Mouse (Mus musculus) forebrain, embryonic 10.5 days (tissue): ENCODE results near the gene Ambra1. TPM values are rescaled to one million over a fixed set of nuclear protein-coding genes. Genes with fewer than 3 reads are reported as not detected.
A peak's percentile ranks its signal among the peaks of the same experiment; 100 is the strongest.

Source experiments
- DNase-seq: peaks from one replicate; pipeline ENCODE4 v3.0.0-alpha.2; 2017; ENCODE audit warnings: low spot score; ENCODE audit errors: extremely low spot score
- H3K27ac ChIP-seq: fragments of 300-500 bp; sonication (generic); 2 replicates; pipeline ENCODE4 v1.5.1; 2016; ENCODE audit warnings: mild to moderate bottlenecking
- H3K27me3 ChIP-seq: fragments of 300-500 bp; sonication (generic); 2 replicates; pipeline ENCODE4 v1.6.1; 2016; ENCODE audit warnings: mild to moderate bottlenecking; ENCODE audit not compliant: poor library complexity, severe bottlenecking
- H3K36me3 ChIP-seq: fragments of 300-500 bp; sonication (generic); replicated peaks from 2 replicates; pipeline ENCODE4 v1.6.1; 2016; ENCODE audit warnings: mild to moderate bottlenecking, moderate library complexity
- H3K4me1 ChIP-seq: fragments of 300-500 bp; sonication (generic); 2 replicates; pipeline ENCODE4 v1.6.1; 2016
- H3K4me3 ChIP-seq: fragments of 300-500 bp; sonication (generic); 2 replicates; pipeline ENCODE4 v1.5.1; 2016; ENCODE audit warnings: mild to moderate bottlenecking, moderate library complexity
- H3K9me3 ChIP-seq: fragments of 300-500 bp; sonication (generic); 2 replicates; pipeline ENCODE4 v1.6.1; 2016; ENCODE audit warnings: mild to moderate bottlenecking, moderate library complexity
- WGBS: fragments of 180-500 bp; shearing (Covaris S2); methylation state at CpG from one replicate; pipeline ENCODE4 v1.1.7; 2016; 5-methylcytosine and 5-hydroxymethylcytosine counted together
- polyA plus RNA-seq: library from polyadenylated mRNA; unstranded; fragments of >200 nt; fragmentation: Nextera tagmentation; extraction: Ambion mirVana; gene quantifications from 2 replicates; pipeline ENCODE4 v1.2.1, GENCODE M21; 2016

Gene Ambra1
- 21.5 and 23.2 TPM in 2 replicates for polyA plus RNA-seq

DNA sequence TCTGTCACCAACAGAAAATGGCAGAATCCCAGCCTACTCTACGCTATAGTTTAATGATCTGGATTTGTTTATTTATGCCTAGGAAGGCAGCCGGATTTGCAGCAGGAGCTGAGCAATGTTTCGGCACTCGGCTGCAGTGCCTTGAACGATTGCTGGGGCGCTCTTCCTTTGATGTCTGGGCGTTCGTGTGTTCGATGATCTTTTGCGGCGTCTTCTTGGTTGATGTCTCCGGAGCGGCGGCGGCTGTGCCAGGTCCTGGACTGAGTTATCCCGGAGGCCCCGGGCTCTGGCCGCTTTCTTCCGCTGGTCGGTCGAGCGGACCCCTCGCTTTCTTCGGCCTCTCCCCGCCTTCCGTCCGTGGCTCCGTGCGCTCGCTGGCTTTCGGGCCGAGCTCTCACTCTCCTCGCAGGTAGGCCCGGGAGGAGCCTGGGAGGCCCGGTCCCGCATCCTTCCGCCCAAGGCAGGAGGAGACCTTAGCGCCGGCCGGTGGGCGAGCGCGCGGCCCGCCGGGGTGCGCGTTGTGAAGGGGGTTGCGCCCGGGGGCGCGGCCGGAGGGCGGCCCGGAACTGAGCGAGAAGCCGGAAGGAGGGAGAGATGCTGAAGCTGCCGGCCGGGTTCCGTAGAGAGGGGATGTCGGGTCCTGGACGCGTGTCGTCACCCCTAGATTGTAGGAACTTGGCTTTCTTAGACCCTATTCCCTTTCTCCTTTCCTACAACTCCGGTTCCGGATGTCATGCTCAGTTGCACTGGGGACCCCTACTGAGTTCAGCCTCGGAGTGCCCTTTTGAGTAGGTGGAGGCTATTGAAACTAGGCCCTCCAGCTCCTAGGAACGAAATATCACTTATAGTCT is at the start of gene Ambra1:
Gene Ambra1 (plus strand): TSS at position 164 of the 851 bp plus-strand sequence.
- DNase-seq, result peak; percentile 83
- peak within 1 kb of the TSS; percentile 94 for H3K27ac ChIP-seq
- peak within 1 kb of the TSS; percentile 88 for H3K4me3 ChIP-seq
- peaks cover 4% of the 10 kb centered on the region for H3K4me1 ChIP-seq
- peaks cover 12% of the 10 kb centered on the region for H3K36me3 ChIP-seq
- H3K27me3 ChIP-seq, result no peaks in the 10 kb centered on the region
- no peaks in the 10 kb centered on the region for H3K9me3 ChIP-seq
- under 1% methylated on average over 68 of the region's 68 CpGs for WGBS

GRCm38 (mm10) chr2:91682850-91683249 is 47.1 kb upstream of the Ambra1 start:
- no peak for DNase-seq
- H3K27ac ChIP-seq, result no peak overlapping the region
- 64% methylated on average over 4 of the region's 4 CpGs for WGBS
- H3K27me3 ChIP-seq, result no peaks in the 10 kb centered on the region
- no peak overlapping the region for H3K4me3 ChIP-seq
- no peaks in the 10 kb centered on the region for H3K9me3 ChIP-seq
- peaks cover 49% of the 10 kb centered on the region for H3K36me3 ChIP-seq
- no peaks in the 10 kb centered on the region for H3K4me1 ChIP-seq

DNA sequence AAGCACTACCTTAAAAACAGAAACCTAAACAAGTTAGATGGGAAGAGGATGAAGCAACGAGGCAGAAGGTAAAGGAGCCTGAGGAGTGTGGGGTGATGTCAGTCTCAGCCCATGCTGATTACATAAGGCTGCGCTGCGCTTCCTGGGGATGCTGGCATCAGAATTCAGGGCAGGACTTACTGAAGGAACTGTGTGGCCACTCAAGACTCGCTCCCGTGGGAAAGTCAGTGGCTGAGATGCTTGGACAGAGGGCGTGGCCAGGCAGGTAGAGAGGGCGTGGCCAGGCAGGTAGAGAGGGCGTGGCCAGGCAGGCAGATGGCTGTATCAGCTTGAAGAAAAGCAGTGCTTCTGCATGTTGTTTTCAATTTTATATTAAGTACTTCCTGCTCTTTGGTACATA is 46.0 kb upstream of the Ambra1 start:
- Histone ChIP-seq H3K27ac (no peak overlapping the region), H3K4me3 (no peak overlapping the region), H3K9me3 (no peaks in the 10 kb centered on the region), H3K27me3 (no peaks in the 10 kb centered on the region), H3K36me3 (peaks cover 48% of the 10 kb centered on the region), H3K4me1 (no peaks in the 10 kb centered on the region)
- no peak for DNase-seq
- 80% methylated on average over 8 of the region's 8 CpGs for WGBS

- Histone ChIP-seq H3K4me3 (no peak overlapping the region), H3K27me3 (no peaks in the 10 kb centered on the region), H3K4me1 (no peaks in the 10 kb centered on the region), H3K27ac (no peak overlapping the region), H3K9me3 (no peaks in the 10 kb centered on the region), H3K36me3 (peaks cover 37% of the 10 kb centered on the region)
- 90% methylated on average over 7 of the region's 7 CpGs for WGBS
- DNase-seq, result no peak
Measured at GRCm38 (mm10) chr2:91689452-91689851, 40.5 kb upstream of the Ambra1 start.

DNA sequence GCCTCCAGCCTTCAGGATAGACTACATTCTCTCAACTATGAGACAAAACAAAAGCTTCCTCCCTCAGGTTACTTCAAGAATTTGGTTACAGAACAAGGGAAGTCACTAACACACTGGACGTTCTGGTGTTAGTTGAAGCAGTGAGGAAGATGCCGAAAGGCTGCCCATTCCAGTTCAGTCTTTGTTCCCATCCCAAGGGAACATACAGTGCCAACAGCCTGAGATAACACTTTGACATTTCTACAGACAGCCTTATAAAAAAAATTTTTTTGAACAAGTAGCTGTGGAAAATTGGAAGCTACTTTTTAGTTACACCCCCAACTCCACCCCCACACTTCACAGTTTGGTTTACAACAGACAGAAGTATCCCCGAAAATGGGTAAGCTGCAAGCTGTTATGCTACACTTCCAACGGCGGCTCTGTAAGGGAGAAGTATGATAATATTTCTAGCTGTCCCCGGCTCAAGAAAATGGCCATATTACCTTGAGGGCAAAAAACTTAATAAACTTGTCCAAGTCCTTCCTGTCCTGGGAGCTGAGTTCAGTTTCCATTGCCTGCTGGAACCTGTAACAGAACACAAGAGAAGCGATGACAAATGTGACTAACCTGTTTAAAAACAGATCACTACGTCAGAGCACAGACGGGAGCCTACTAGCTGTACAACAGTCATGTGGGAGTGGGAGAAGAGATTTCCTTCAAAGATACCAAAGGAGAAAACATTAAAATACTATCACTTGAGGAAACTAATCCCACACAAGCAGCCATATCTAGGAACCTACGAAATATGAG is 34.3 kb upstream of the Ambra1 start:
- H3K27ac ChIP-seq, result no peak overlapping the region

GRCm38 (mm10) chr2:91696225-91696590 is 33.7 kb upstream of the Ambra1 start:
- peaks cover 15% of the 10 kb centered on the region for H3K36me3 ChIP-seq
- H3K27me3 ChIP-seq, result no peaks in the 10 kb centered on the region
- DNase-seq, result no peak
- WGBS, result 76% methylated on average over 1 of the region's 1 CpGs
- no peaks in the 10 kb centered on the region for H3K4me1 ChIP-seq
- no peak overlapping the region for H3K4me3 ChIP-seq
- H3K9me3 ChIP-seq, result no peaks in the 10 kb centered on the region
- no peak overlapping the region for H3K27ac ChIP-seq

More for the DNA sequence above, 34.3 kb upstream of the Ambra1 start:
- peaks cover 15% of the 10 kb centered on the region for H3K36me3 ChIP-seq
- WGBS, result 91% methylated on average over 10 of the region's 10 CpGs
- DNase-seq, result no peak
- no peaks in the 10 kb centered on the region for H3K27me3 ChIP-seq
- no peaks in the 10 kb centered on the region for H3K4me1 ChIP-seq
- H3K9me3 ChIP-seq, result no peaks in the 10 kb centered on the region
- H3K4me3 ChIP-seq, result no peak overlapping the region

DNA sequence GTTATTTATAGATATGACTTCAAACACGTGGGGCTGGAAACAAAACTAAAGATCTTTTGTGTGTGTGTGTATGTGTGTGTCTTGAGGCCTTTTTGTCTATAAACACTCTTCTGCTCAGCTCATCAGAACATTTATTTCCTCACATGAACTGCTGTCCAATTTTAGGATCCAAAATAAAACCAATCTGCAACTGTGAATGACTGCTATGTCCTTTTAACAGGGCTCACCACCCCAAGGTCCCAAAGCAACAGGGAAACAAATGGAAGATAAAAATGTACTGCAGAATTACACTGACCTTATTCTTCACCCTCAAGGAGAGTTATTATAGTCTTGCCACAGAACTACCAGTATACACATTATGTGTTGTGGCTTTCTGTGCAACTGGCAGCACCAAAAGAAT is 30.7 kb upstream of the Ambra1 start:
- Histone ChIP-seq H3K27me3 (no peaks in the 10 kb centered on the region), H3K4me3 (no peak overlapping the region), H3K4me1 (no peaks in the 10 kb centered on the region), H3K36me3 (peaks cover 6% of the 10 kb centered on the region), H3K27ac (no peak overlapping the region), H3K9me3 (no peaks in the 10 kb centered on the region)
- 88% methylated on average over 1 of the region's 1 CpGs for WGBS
- no peak for DNase-seq

DNA sequence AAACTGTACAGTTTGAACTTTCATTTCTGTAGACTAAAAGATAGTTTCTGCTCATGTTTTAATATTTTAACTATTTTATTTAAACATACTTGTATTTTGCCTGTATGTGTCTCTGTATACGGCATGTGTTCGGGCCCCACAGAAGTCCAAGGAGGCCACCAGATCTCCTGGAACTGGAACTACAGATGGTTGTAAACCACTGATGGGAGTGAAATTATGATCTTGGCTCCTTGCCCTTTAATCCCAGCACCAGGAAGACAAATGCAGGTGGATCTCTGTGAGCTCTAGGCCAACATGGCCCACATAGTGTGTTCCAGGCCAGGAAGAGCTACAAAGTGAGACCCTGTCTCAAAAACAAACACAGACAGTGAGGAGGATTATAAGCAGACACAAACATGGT is 28.6 kb upstream of the Ambra1 start:
- 96% methylated on average over 2 of the region's 2 CpGs for WGBS

GRCm38 (mm10) chr2:91705736-91706135 is 24.2 kb upstream of the Ambra1 start:
- no peak for DNase-seq
- peaks cover 9% of the 10 kb centered on the region for H3K4me1 ChIP-seq
- 87% methylated on average over 6 of the region's 6 CpGs for WGBS

More for the DNA sequence above, 28.6 kb upstream of the Ambra1 start:
- Histone ChIP-seq H3K4me1 (no peaks in the 10 kb centered on the region), H3K27me3 (no peaks in the 10 kb centered on the region), H3K9me3 (no peaks in the 10 kb centered on the region), H3K36me3 (no peaks in the 10 kb centered on the region), H3K27ac (no peak overlapping the region), H3K4me3 (no peak overlapping the region)
- DNase-seq, result no peak

GRCm38 (mm10) chr2:91706456-91706855 is 23.5 kb upstream of the Ambra1 start:
- Histone ChIP-seq H3K4me1 (peaks cover 12% of the 10 kb centered on the region), H3K27ac (no peak overlapping the region), H3K27me3 (no peaks in the 10 kb centered on the region), H3K36me3 (no peaks in the 10 kb centered on the region), H3K4me3 (no peak overlapping the region), H3K9me3 (no peaks in the 10 kb centered on the region)
- no peak for DNase-seq

More at GRCm38 (mm10) chr2:91705736-91706135, 24.2 kb upstream of the Ambra1 start:
- Histone ChIP-seq H3K4me3 (no peak overlapping the region), H3K36me3 (no peaks in the 10 kb centered on the region), H3K27ac (no peak overlapping the region), H3K9me3 (no peaks in the 10 kb centered on the region), H3K27me3 (no peaks in the 10 kb centered on the region)

- Histone ChIP-seq H3K36me3 (peaks cover 4% of the 10 kb centered on the region; the same call in 1 of the 2 replicates), H3K9me3 (no peaks in the 10 kb centered on the region), H3K4me3 (no peak overlapping the region), H3K27me3 (no peaks in the 10 kb centered on the region), H3K27ac (no peak overlapping the region), H3K4me1 (peaks cover 21% of the 10 kb centered on the region)
- no peak for DNase-seq
- WGBS, result 95% methylated on average over 6 of the region's 6 CpGs
Measured at GRCm38 (mm10) chr2:91708361-91708760, 21.6 kb upstream of the Ambra1 start.

GRCm38 (mm10) chr2:91710272-91711234 is 19.4 kb upstream of the Ambra1 start, which contains the start of the genes Atg13 and Harbi1:
TSS of gene Atg13 (minus strand) at chr2:91710576.
TSS of gene Harbi1 (plus strand) at chr2:91710852.
- peak; percentile 89 for DNase-seq
- H3K36me3 ChIP-seq, result peaks cover 6% of the 10 kb centered on the region; the same call in 1 of the 2 replicates
- under 1% methylated on average over 66 of the region's 66 CpGs for WGBS
- peaks cover 21% of the 10 kb centered on the region for H3K4me1 ChIP-seq
- no peaks in the 10 kb centered on the region for H3K27me3 ChIP-seq
- H3K9me3 ChIP-seq, result no peaks in the 10 kb centered on the region
- H3K4me3 ChIP-seq, result peak within 1 kb of the TSS; percentile 91
- peak within 1 kb of the TSS; percentile 91 for H3K27ac ChIP-seq
